Mouse (Mus musculus): ENCODE data around the gene Map3k5. TPM values are rescaled to one million over a fixed set of nuclear protein-coding genes. Genes with fewer than 3 reads are reported as not detected.

Gene Map3k5
- polyA plus RNA-seq, 1 experiment = 10.9 TPM

DNA sequence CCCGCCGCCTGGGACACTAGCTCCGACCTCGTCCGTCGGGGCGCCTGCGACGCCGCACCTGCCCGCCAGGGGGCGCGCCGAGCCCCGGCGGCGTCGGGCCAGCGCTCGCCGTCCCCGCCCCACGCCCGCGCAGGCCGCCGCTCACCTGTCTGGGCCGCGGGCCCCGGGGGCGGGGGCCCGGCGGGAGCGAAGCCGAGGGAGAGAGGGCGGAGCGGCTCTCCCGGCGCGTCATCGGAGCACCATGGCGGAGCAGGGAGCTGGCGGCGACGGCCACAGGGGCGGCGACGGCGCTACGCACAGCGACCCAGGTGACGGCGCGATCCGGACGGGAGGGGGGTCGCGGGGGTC lies 214.5 kb downstream of the Map3k5 start:
- DNase-seq (ENCODE audit: extremely low spot score in 1 of 2, low spot score in 1 of 2) = peak in 1 of 2 experiments; percentile 51

DNA sequence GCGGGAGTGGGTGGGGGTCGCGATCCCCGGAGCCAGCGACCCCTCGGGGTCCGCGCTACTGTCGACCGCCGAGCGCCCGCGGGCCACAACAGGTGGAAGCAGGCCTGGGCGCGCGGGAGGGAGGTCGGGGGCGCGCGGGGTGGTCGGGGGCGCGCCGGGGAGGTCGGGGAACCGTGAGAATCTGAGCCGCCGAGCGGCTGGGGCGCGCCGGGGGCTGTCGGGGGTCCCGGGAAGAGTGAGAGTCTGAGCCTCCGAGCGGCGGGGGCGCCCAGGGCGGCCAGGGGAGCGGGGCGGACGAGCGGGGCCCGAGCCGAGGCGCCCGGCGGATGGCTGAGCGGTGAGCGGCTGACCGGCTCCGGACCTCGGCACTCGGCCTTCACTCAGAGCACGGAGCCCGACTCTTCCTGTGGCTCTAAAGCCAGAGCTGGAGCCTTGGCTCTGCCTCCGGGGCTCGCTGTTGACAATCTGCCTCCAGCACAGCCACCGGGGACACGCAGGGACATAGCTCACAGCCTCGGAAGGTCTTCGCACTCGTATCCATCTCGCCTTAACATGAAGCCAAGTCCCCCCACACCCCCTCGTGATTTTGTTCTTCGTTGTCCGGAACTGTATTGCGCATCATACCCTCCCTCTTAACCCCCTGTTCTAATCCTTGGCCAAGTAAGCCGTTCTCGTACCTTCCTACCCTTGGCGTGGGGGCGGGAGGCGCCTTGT lies 215.0 kb downstream of the Map3k5 start:
- no peak for DNase-seq (ENCODE audit: extremely low spot score in 1 of 2, low spot score in 1 of 2)

GRCm38 (mm10) chr10:20149835-20150355 lies 215.6 kb downstream of the Map3k5 start:
- DNase-seq (ENCODE audit: extremely low spot score in 1 of 2, low spot score in 1 of 2) = peak; percentile 72 to 80

DNA sequence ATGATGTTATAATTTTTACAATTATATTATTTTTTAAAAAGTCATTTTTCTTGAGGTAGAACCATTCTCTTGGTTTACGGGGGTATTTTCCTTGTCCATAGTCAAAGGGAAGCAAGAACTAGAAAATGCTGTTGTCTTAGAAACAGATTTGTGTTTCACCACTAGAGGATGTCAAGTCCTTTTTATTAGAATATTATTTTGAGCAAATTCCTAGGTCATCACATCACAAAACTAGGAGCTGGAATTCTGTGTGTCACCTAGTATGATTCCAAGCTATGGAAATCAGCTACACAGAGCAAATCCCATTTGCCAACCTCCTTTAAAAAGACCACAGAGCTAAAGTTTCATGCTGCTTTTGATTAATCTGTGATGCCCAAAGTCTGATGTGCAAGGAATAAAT lies 217.9 kb downstream of the Map3k5 start:
- DNase-seq (ENCODE audit: extremely low spot score in 1 of 2, low spot score in 1 of 2) = no peak

- DNase-seq (ENCODE audit: extremely low spot score in 1 of 2, low spot score in 1 of 2) = no peak
These were observed 219.2 kb downstream of the Map3k5 start for GRCm38 (mm10) chr10:20153507-20153906.

- no peak for DNase-seq (ENCODE audit: extremely low spot score in 1 of 2, low spot score in 1 of 2)
These were observed 221.1 kb downstream of the Map3k5 start for GRCm38 (mm10) chr10:20155401-20155800.

DNA sequence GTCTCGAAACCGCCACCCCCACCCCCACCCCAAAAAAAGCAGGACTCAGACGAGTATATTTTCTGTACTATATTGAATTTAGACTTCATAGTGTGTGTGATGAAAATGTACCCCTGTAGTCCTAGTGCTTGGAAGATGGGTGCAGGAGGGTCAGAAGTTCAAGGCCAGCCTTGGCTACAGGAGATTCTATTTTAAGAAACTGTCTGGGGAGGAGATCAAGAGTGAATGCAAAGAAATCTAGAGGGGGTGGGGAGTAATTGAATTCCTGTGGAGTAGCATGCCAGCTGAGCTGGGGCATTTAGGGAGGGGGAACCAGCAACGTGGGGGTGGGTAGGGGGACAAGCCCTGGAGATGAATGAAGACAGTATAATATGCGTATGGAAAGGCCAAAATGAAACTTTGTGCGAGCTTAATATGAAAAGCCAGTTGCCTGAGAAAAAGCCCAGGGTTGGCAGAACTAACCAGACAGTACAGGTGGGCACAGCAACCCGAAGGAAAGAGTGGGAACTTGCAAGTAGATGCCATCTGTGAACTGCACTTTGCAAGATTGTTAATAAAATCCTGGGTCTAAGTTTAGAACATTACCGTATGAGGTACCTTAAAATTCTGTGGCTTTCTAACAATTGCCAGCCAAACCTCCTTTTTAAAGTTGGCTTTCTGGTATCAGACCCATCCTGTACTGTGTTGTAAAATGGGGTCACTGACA lies 222.9 kb downstream of the Map3k5 start:
- no peak for DNase-seq (ENCODE audit: extremely low spot score in 1 of 2, low spot score in 1 of 2)

DNA sequence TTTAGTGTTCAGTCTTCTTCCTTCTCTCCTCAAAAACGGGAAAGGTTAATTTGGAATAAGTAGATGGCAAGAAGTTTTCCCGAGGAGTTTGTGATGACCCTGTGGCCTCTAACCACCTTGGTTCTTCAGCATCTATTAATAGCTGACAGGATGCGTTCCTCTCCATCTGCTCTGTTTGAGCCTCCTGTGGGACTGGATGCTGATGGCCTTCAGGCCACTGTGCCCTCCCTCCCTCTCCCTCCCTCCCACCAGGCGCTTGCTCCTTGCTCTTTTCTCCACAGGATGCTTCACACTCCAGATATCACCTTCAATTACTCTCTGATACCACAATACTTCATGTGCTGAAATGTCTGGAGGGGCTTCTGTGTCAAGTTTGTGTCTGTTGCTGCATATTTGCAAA lies 224.5 kb downstream of the Map3k5 start:
- no peak for DNase-seq (ENCODE audit: extremely low spot score in 1 of 2, low spot score in 1 of 2)

DNA sequence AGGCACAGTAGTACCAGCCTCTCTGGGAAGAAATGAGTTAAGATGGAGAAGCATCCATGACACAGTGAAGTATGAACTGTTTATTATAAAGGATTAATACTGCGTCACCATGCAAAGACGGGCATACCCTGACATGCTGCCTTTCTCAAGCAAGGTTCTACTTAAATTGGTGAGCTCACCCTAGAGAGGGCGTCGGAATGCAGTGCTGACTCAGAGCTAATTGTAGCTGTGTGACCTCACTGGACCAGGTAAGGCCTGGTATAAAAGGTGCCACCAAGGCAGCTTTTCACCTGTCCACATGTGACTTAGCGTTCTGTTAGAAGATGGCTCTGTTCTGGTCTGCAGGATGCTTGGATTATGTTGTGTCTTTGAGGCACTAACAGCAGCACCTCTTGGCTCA lies 225.0 kb downstream of the Map3k5 start:
- no peak for DNase-seq (ENCODE audit: extremely low spot score in 1 of 2, low spot score in 1 of 2)

GRCm38 (mm10) chr10:20160914-20161313 lies 226.6 kb downstream of the Map3k5 start:
- DNase-seq (ENCODE audit: extremely low spot score in 1 of 2, low spot score in 1 of 2) = no peak

DNA sequence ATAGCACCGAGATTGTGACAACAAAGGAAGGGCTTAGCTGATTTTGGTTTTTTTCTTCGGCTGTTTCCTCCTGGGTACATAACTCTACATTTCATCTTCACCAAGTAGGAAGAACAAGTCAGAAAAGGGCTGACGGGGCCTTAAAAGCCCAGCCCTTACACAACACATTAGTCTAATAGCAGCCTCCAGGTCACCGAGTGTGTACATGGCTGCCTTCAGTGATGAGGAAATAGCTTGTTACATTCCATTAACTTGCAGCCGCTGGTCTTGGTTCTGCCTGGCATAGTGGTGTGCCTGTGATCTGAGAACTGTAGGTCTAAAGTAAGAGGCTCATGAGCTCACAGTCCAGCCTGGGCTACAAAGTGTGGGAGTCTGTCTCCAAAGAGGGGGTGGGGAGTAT lies 230.5 kb downstream of the Map3k5 start:
- no peak for DNase-seq (ENCODE audit: extremely low spot score in 1 of 2, low spot score in 1 of 2)

DNA sequence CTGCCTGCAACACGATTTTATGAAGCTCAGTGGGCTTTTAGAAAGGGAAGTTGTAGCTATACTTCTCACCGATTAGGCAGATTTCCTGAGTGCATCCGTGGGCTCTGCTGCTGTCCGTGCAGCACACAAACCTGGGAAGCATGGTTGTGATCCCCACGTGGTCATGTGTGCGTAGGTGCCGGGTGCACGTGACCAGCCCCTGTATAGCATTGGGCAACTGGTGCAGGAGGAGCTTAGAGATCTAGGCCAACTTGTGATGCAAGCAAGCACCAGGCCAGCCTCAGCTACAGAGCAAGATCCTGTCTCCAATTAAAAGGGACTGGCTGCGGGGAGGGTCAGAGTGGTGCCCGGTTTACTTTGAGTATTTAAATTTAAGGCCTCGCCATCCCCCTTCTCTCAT lies 232.5 kb downstream of the Map3k5 start:
- DNase-seq (ENCODE audit: extremely low spot score in 1 of 2, low spot score in 1 of 2) = peak in 1 of 2 experiments; percentile 60

DNA sequence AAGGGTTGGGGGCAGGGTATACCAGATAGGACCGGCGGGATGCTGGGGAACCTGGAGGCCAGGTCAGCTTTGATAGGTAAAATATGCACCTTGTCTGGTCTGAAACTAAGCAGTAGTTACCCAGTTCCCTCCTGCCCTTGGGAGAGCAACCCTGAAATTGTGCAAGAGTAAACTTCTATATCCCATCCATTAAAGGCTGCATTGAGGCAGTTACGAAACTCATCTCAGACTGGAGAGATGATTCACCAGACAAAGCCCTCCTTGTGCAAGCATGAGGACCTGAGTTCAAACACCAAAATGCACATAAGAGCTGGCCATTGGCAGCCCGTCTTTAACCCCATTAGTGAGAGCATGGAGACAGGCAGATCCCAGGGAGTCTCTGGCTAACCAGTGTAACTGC lies 233.2 kb downstream of the Map3k5 start:
- DNase-seq (ENCODE audit: extremely low spot score in 1 of 2, low spot score in 1 of 2) = no peak

GRCm38 (mm10) chr10:20169182-20169674 lies 235.0 kb downstream of the Map3k5 start:
- no peak for DNase-seq (ENCODE audit: extremely low spot score in 1 of 2, low spot score in 1 of 2)

DNA sequence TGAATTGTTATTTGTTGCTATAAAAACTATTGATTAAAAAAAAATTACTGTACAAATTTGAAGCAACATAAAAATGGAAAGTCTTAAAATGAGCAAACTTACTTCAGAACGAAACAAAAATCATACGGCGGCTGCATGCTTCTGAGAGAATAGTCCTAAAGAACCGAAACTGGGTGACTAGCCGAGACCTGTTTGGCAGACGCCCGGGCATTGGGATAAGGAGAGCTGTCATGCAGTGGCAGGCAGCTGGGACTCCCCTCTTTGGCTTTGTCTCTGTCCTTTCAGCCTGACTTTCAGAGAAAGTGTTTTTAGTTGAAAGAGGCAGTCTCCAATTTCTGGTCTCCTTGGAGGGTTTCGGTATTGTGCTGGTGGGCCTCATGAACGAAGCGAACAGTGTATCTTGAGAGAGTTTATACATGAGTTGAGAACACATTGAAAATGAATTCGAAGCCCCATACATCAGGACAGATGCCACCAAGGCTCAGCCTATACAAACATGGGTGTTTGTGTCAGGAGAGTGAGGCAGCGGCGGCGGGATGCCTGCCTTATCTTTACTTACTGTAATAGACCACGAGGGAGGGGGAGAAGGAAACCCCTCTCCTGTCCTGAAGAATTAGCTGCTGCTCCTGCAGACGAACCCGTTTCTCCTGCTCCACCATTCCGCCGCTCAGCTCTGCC lies 235.8 kb downstream of the Map3k5 start:
- no peak for DNase-seq (ENCODE audit: extremely low spot score in 1 of 2, low spot score in 1 of 2)

DNA sequence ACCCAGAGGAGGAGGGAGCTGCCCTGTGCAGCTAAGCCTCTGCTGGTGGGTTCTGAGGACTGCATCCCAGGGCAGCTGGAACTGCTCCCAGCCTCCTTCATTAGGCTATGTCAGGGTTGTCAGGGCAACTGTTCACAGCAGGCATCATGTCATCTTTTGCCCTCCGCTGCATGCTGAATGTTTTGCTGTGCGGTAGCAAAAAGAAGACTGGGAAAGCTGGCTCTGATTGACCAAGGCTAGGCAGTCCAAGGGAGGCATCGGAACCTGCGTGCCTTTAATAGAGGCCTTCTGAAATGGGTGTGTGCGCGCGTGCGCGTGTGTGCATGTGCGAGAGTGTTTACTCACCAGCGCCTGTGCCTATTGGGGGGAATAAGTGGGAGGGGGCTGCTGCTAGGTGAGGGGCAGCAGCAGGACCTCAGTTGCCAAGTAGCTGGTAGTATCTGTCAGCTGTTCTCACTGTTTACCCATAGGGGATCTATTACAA lies 236.4 kb downstream of the Map3k5 start:
- DNase-seq (ENCODE audit: extremely low spot score in 1 of 2, low spot score in 1 of 2) = peak; percentile 81 to 88

GRCm38 (mm10) chr10:20171209-20171608 lies 236.9 kb downstream of the Map3k5 start:
- DNase-seq (ENCODE audit: extremely low spot score in 1 of 2, low spot score in 1 of 2) = peak in 1 of 2 experiments; percentile 41

DNA sequence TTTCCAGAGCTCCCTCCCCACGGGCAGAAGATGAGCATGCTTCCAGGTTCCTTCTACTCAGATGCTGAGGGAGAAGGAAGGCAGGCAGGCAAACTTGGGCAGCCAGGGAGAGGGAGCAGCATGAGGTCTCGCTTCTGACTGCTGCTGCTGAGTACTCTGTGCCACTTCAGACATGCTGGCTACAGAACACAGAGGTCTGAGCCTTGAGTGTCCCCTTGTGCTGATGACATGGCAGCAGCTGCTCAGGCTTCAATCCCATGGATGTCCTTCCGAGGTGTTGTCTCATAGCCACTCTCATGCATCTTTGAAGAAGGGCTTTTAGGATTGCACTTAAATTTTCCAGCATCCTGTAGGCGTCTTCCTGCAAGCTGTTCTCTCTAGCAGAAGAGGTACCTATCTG lies 237.5 kb downstream of the Map3k5 start:
- DNase-seq (ENCODE audit: extremely low spot score in 1 of 2, low spot score in 1 of 2) = peak in 1 of 2 experiments; percentile 49

DNA sequence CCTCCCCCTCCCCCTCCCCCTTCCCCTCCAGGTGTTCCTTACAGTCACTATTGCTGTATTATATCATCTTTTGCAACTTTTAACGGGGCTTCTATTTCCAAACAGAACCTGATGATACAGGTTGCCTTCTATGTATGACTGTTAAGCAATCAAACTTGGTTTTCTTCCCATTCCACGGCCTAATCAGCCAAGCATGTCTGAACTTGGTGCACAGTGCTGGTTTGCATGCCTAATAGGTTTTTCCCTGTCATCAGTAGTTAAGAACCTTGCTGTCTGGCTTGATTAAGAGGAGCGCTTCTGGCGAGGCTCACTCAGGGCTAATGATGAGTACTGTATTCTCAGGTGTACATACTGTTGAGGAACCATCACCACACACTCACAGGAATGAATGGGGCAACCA lies 239.5 kb downstream of the Map3k5 start:
- DNase-seq (ENCODE audit: extremely low spot score in 1 of 2, low spot score in 1 of 2) = no peak

- DNase-seq (ENCODE audit: extremely low spot score in 1 of 2, low spot score in 1 of 2) = no peak
These were observed 241.8 kb downstream of the Map3k5 start for GRCm38 (mm10) chr10:20176054-20176453.
